Mouse (Mus musculus): ENCODE measurements around the gene Rab11a.
A peak's percentile ranks its signal among the peaks of the same experiment; 100 is the strongest.
"Not testable (repeated sequence)": the region's sequence is repeated elsewhere in the genome, so short reads cannot be mapped to it uniquely, and the experiment has no call there.

Rab11a gene

GRCm38 (mm10) chr9:64695266-64695665, 42.3 kb downstream of the Rab11a start:
- no peak for DNase-seq (ENCODE audit: low read depth, low spot score)

DNA sequence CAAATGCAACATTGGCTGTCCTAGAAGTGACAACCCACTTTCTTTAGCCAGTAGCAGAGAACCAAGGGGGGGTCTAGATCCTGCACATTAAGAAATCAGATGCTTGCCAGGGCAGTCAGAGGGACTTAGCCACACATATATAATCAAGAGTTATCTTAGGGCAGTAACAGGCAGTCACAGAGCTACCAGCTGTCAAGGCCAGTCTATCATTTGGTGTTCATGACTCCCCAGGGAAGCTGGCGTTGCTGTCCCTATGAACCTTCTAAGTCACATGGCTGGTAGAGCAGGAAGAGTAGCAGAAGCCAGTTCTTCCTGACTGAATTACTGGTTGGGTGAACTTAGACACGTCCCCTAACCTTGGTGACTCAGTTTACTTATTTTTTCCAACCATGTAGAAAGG, 44.5 kb downstream of the Rab11a start:
- DNase-seq (ENCODE audit: low read depth, low spot score), result no peak

DNA sequence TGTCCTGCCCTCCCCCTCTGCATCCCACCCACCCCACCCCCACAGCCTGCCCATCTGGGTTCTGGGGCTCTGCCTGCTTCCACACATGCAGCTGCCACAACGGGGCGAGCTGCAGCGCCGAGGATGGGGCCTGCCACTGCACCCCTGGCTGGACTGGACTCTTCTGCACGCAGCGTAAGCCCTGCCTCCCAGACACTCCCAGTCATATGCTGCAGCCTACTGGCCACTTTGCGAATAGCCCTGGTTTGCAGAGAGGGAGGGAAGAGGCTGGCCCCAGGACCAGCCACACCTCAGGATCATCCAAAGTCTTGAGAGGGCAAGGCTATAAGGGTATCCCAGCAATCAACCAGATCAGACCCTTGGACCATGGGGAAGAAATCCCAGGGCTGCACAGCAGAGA, 46.4 kb downstream of the Rab11a start:
- peak; percentile 35 for DNase-seq (ENCODE audit: low read depth, low spot score)

DNA sequence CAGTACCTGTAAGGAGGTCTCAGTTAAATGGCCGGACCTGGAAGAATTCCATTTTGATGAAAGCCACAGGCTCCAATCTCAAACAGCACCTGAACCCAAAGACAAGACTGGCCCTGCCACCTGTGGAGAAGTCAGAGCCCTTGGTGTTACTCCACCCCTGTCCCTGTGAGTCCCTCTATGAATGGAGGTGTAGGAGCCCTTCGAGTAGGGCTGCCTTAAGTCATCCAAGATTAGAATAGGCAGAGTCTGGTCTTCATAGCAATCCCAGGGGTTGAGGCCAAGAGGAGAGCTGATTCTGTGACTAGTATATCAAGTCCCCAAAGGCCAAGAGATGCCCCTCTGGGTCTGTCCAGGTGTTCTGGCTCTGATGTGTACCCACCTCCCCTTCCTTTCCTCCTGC, 46.8 kb downstream of the Rab11a start:
- DNase-seq (ENCODE audit: low read depth, low spot score), result no peak

DNA sequence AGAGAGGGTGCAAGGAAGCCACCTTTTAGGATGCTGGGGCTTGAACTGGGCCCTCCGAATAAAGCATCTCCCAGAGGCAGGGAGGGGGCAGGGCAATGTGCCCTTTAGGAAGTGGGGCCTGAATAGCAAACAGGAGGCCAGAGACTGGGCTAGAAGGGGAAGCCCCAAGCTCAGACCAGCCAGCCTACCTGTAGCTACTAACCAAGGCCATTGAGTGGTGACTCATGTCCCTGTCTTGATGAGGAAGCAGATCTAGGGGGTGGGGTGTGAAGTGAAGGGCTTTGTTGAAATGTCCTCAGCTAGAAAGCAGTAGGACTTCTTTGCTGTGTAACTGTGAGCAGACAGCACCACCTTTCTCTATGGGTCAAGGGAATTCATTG, 49.6 kb downstream of the Rab11a start:
- no peak for DNase-seq (ENCODE audit: low read depth, low spot score)

DNA sequence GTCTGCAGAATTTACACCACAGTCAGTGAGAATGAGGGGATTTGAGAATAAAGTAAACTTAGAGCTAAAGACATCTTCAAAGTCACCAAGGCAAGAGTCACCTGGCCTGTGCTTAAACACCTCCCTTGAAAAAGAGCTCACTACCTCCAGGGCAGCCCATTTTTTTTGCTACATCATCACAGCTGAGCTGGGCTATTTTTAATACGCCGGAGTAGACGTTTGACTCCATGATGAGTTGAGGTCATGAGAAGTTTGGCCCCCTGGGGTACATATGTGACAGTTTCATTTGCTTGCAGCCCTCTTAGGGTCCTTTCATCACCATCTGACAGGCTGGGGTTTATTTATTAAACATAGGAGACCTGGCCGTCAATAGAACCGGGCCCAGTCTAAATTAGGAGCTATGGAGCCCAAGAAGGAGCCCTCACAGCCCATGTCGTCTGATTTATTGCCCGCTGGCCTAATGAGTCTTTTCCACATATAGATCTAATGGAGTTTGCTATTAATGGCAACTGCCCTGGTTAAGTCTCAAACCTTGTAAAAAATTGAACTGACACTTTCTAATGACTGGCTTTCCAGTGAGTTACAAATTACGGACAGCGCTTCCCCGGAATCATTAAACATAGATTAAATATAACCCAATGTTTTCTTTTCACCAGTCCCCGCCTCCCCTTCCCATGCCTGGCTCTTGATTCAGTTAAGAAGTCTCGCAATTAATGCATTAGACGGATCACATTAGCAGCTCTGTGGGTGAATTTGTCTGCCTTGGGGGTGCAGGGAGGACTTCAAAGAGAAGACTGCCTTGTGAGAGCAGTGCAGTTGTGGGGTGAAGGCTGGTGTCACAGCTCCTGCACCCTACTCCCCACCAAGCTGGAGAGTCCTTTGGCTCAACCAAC, 50.2 kb downstream of the Rab11a start:
- DNase-seq (ENCODE audit: low read depth, low spot score), result no peak

DNA sequence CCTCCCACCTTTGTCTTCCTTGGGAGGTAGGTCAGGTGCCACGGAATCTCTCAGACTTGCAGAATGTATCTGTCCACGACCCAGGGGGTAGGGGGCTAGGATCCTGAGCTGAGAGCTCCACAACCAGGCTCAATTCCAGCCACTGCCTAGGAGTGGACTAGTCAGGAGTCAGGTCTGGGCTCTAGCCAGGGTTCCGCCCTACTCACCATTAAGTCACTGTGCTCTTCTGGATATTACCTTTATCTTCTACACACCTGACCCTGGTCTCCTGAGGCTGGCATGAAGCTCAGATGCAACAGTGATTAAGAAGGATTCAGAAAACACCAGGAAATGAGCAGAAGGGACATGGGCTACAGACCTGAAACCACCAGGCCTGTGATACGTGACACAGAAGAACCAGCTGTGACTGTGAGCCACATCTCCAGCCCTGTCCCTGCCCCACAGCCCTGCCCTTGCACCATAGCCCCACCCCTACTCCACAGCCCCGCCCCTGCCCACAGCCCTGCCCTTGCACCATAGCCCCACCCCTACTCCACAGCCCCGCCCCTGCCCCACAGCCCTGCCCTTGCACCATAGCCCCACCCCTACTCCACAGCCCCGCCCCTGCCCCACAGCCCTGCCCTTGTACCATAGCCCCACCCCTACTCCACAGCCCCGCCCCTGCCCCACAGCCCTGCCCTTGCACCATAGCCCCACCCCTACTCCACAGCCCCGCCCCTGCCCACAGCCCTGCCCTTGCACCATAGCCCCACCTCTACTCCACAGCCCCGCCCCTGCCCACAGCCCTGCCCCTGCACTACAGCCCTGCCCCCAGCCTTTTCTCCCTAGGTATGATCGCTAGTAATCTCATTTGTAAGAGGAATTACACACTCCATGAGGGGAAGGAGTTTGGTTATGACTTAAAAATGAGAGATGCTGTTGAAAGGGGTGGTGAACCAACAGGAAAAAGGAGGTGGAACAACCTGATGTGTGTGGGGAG, 65.9 kb downstream of the Rab11a start:
- not testable (repeated sequence) for DNase-seq (ENCODE audit: low read depth, low spot score)

- no peak for DNase-seq (ENCODE audit: low read depth, low spot score)
Observed at GRCm38 (mm10) chr9:64668001-64668400, 69.6 kb downstream of the Rab11a start.

DNA sequence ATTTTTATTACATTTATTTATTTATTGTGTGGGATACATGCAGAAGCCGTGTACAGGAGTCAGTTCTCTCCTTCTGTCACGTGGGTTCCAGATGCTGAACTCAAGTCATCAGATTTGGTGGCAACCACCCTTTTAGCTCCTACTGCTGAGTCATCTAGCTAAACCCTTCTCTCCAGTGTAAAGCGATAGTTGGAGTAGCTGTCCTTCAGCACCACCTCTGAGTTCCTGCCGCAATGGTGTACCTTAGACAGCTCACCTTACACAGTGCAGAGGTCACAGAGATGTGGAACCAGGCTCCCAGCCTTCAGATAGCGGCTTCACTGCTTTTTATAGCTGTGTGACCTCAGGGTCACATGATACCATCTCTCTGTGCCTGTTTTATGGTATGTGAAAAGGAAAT, 70.0 kb downstream of the Rab11a start:
- DNase-seq (ENCODE audit: low read depth, low spot score), result peak; percentile 51

DNA sequence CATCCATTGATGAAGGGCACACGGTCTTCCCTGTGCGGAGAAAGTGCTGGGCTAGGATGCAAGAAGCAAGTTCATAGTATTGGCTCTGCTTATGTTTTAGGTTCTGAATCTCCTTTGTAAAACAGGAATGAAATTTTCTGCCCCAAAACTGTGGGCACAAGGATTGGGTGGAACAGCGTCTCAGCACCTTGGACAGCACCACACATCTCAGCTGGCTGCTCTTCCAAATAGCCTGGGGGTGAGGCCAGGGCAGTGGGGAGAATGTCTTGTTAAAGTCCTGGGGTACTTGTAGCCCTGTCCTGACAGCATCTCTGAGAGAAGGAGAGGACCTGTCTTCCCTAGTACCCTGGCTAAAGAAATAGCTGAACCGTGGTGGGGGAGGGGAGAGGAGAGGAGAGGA, 71.0 kb downstream of the Rab11a start:
- DNase-seq (ENCODE audit: low read depth, low spot score), result peak; percentile 40
